Mouse (Mus musculus): ENCODE data around the gene Taar7d.

GRCm38 (mm10) chr10:24006442-24006841 is 20.6 kb upstream of the Taar7d start:
- TF ChIP-seq POLR2A (IDR thresholded peaks at IDR 0.05; ENCODE audit: control insufficient read depth, low read depth, low read length) (no peak), CTCF (IDR thresholded peaks at IDR 0.05; ENCODE audit: control insufficient read depth, insufficient read depth, insufficient replicate concordance, low read depth, low read length) (no peak)
